Mouse (Mus musculus): ENCODE measurements around the gene P4ha3. TPM values are rescaled to one million over a fixed set of nuclear protein-coding genes. Genes with fewer than 3 reads are reported as not detected.

Gene P4ha3
- total RNA-seq, 1 experiment = 2.0 TPM

DNA sequence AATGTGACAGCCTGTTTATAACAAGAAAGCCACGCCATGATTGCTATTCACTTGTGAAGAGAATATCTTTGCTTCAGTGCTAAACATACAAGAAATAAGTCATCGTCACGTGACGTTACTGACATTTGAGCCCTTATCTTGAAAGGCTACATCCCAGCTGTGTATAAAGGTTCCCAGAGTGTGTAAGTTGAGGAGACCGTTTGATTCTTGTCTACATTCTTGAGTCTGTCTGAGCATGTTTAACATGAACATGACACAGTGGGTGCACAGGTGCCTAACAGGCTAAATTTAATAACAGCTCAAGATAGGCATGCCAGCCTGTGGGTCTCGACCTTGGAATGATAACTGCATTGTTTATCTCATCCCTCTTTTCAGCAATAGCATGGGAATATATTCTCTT, 10.8 kb upstream of the P4ha3 start:
- Histone ChIP-seq H3K27ac (ENCODE audit: insufficient read depth, low read depth, low read length, poor library complexity, severe bottlenecking) (no peak overlapping the region), H3K9me3 (ENCODE audit: control insufficient read depth, insufficient read depth, low read depth, low read length) (no peaks in the 10 kb centered on the region), H3K4me3 (ENCODE audit: insufficient read depth in 1 of 2, low read depth in 1 of 2, low read length in 2 of 2, poor library complexity in 1 of 2, severe bottlenecking in 1 of 2) (no peak overlapping the region), H3K4me1 (ENCODE audit: control insufficient read depth in 2 of 2, insufficient read depth in 2 of 2, low read length in 2 of 2, poor library complexity in 1 of 2) (no peaks in the 10 kb centered on the region), H3K9ac (ENCODE audit: insufficient read depth, low read depth, low read length, poor library complexity, severe bottlenecking) (no peak overlapping the region), H3K36me3 (ENCODE audit: control insufficient read depth, insufficient read depth, low read length, poor library complexity, severe bottlenecking) (no peaks in the 10 kb centered on the region)
- in situ Hi-C loops (cut with MboI; ENCODE audit: low sequenced_read_pairs in 2 of 2, unreplicated experiment in 2 of 2) = no loop called here
- no peak for DNase-seq (ENCODE audit: low read depth, low spot score)
- TF ChIP-seq MAFK (IDR thresholded peaks at IDR 0.05; ENCODE audit: insufficient read depth, low read depth, low read length) = no peak

- H3K9me3 ChIP-seq (ENCODE audit: control insufficient read depth, insufficient read depth, low read depth, low read length) = no peaks in the 10 kb centered on the region
- no peak overlapping the region for H3K9ac ChIP-seq (ENCODE audit: insufficient read depth, low read depth, low read length, poor library complexity, severe bottlenecking)
- no peak for DNase-seq (ENCODE audit: low read depth, low spot score)
- TF ChIP-seq ZNF384 (IDR thresholded peaks at IDR 0.05; ENCODE audit: low read depth, low read length) (peak; percentile 98), ZC3H11A (IDR thresholded peaks at IDR 0.05; ENCODE audit: borderline replicate concordance, low read depth, low read length) (no peak)
- H3K4me3 ChIP-seq (ENCODE audit: insufficient read depth in 1 of 2, low read depth in 1 of 2, low read length in 2 of 2, poor library complexity in 1 of 2, severe bottlenecking in 1 of 2) = no peak overlapping the region
- no peaks in the 10 kb centered on the region for H3K4me1 ChIP-seq (ENCODE audit: control insufficient read depth in 2 of 2, insufficient read depth in 2 of 2, low read length in 2 of 2, poor library complexity in 1 of 2)
- no peaks in the 10 kb centered on the region for H3K36me3 ChIP-seq (ENCODE audit: control insufficient read depth, insufficient read depth, low read length, poor library complexity, severe bottlenecking)
- in situ Hi-C loops (cut with MboI; ENCODE audit: low sequenced_read_pairs in 2 of 2, unreplicated experiment in 2 of 2) = no loop called here
- no peak overlapping the region for H3K27ac ChIP-seq (ENCODE audit: insufficient read depth, low read depth, low read length, poor library complexity, severe bottlenecking)
Observed at GRCm38 (mm10) chr7:100276397-100276796, 8.9 kb upstream of the P4ha3 start.

DNA sequence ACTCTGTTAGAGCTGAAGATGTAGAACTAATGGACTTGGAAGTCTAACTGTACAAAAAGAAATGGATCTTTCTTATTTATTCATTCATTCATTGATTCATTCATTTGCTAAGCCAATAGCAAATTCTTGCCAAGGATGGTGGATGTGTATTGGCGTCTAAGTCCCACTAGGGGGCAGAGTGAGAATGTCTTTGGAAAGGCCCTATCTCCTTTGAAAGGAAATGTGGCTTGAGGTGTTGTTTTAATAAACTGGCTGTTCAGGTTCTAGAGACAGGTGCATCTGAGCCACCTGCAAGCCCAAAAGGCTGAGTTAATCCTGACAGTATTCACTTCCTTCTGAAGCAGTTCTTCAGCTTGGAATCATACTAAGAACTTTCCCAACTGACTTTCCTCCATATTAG, 5.5 kb upstream of the P4ha3 start:
- DNase-seq (ENCODE audit: low read depth, low spot score) = no peak

GRCm38 (mm10) chr7:100281596-100281995, 3.7 kb upstream of the P4ha3 start:
- TF ChIP-seq HCFC1 (IDR thresholded peaks at IDR 0.05; ENCODE audit: borderline replicate concordance, insufficient read depth, low read length) = no peak
- TF ChIP-seq MAFK (IDR thresholded peaks at IDR 0.05; ENCODE audit: insufficient read depth, low read depth, low read length) = no peak
- no peak for TF ChIP-seq ZNF384 (IDR thresholded peaks at IDR 0.05; ENCODE audit: low read depth, low read length)
- TF ChIP-seq CHD2 (IDR thresholded peaks at IDR 0.05; ENCODE audit: low read depth, low read length) = no peak
- TF ChIP-seq ZC3H11A (IDR thresholded peaks at IDR 0.05; ENCODE audit: borderline replicate concordance, low read depth, low read length) = no peak
- Histone ChIP-seq H3K27ac (ENCODE audit: insufficient read depth, low read depth, low read length, poor library complexity, severe bottlenecking) (no peak overlapping the region), H3K9ac (ENCODE audit: insufficient read depth, low read depth, low read length, poor library complexity, severe bottlenecking) (no peak overlapping the region), H3K4me1 (ENCODE audit: control insufficient read depth in 2 of 2, insufficient read depth in 2 of 2, low read length in 2 of 2, poor library complexity in 1 of 2) (no peaks in the 10 kb centered on the region), H3K9me3 (ENCODE audit: control insufficient read depth, insufficient read depth, low read depth, low read length) (no peaks in the 10 kb centered on the region), H3K4me3 (ENCODE audit: insufficient read depth in 1 of 2, low read depth in 1 of 2, low read length in 2 of 2, poor library complexity in 1 of 2, severe bottlenecking in 1 of 2) (no peak overlapping the region), H3K36me3 (ENCODE audit: control insufficient read depth, insufficient read depth, low read length, poor library complexity, severe bottlenecking) (no peaks in the 10 kb centered on the region)
- in situ Hi-C loops (cut with MboI; ENCODE audit: low sequenced_read_pairs in 2 of 2, unreplicated experiment in 2 of 2) = no loop called here
- no peak for DNase-seq (ENCODE audit: low read depth, low spot score)

More for the DNA sequence above, 5.5 kb upstream of the P4ha3 start:
- Histone ChIP-seq H3K27ac (ENCODE audit: insufficient read depth, low read depth, low read length, poor library complexity, severe bottlenecking) (no peak overlapping the region), H3K9ac (ENCODE audit: insufficient read depth, low read depth, low read length, poor library complexity, severe bottlenecking) (no peak overlapping the region), H3K4me3 (ENCODE audit: insufficient read depth in 1 of 2, low read depth in 1 of 2, low read length in 2 of 2, poor library complexity in 1 of 2, severe bottlenecking in 1 of 2) (no peak overlapping the region), H3K4me1 (ENCODE audit: control insufficient read depth in 2 of 2, insufficient read depth in 2 of 2, low read length in 2 of 2, poor library complexity in 1 of 2) (no peaks in the 10 kb centered on the region), H3K36me3 (ENCODE audit: control insufficient read depth, insufficient read depth, low read length, poor library complexity, severe bottlenecking) (no peaks in the 10 kb centered on the region), H3K9me3 (ENCODE audit: control insufficient read depth, insufficient read depth, low read depth, low read length) (no peaks in the 10 kb centered on the region)
- in situ Hi-C loops (cut with MboI; ENCODE audit: low sequenced_read_pairs in 2 of 2, unreplicated experiment in 2 of 2) = no loop called here
- no peak for TF ChIP-seq MAFK (IDR thresholded peaks at IDR 0.05; ENCODE audit: insufficient read depth, low read depth, low read length)
- TF ChIP-seq ZC3H11A (IDR thresholded peaks at IDR 0.05; ENCODE audit: borderline replicate concordance, low read depth, low read length) = peak; percentile 75; the same call in 1 of the 2 replicates
- TF ChIP-seq ZNF384 (IDR thresholded peaks at IDR 0.05; ENCODE audit: low read depth, low read length) = no peak

DNA sequence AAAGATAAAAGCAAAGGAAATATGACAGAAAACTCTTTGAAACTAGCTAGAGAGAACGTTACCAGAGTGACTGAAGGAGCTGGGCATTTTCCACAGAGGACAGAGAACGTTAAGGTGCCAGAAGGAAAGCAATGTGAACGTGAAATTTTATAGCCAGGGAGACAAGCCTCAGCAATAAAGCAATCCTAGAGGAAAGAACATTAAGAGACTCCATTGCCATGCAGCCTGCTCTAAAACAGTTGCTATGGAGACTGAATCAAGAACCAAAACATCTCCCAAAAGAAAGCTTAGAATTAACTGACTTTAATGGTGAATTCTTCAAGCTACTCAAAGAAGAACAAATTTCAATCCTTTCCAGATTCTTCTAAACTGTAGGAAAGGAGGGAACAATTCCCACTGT, 2.0 kb upstream of the P4ha3 start:
- no peak overlapping the region for H3K27ac ChIP-seq (ENCODE audit: insufficient read depth, low read depth, low read length, poor library complexity, severe bottlenecking)
- no peak for TF ChIP-seq MAFK (IDR thresholded peaks at IDR 0.05; ENCODE audit: insufficient read depth, low read depth, low read length)
- no peak for TF ChIP-seq HCFC1 (IDR thresholded peaks at IDR 0.05; ENCODE audit: borderline replicate concordance, insufficient read depth, low read length)
- no peak for TF ChIP-seq ZC3H11A (IDR thresholded peaks at IDR 0.05; ENCODE audit: borderline replicate concordance, low read depth, low read length)
- TF ChIP-seq CHD2 (IDR thresholded peaks at IDR 0.05; ENCODE audit: low read depth, low read length) = no peak
- no peak for TF ChIP-seq ZNF384 (IDR thresholded peaks at IDR 0.05; ENCODE audit: low read depth, low read length)
- no peak overlapping the region for H3K4me3 ChIP-seq (ENCODE audit: insufficient read depth in 1 of 2, low read depth in 1 of 2, low read length in 2 of 2, poor library complexity in 1 of 2, severe bottlenecking in 1 of 2)
- DNase-seq (ENCODE audit: low read depth, low spot score) = no peak
- no peak overlapping the region for H3K9ac ChIP-seq (ENCODE audit: insufficient read depth, low read depth, low read length, poor library complexity, severe bottlenecking)
- no peaks in the 10 kb centered on the region for H3K9me3 ChIP-seq (ENCODE audit: control insufficient read depth, insufficient read depth, low read depth, low read length)
- H3K36me3 ChIP-seq (ENCODE audit: control insufficient read depth, insufficient read depth, low read length, poor library complexity, severe bottlenecking) = no peaks in the 10 kb centered on the region
- in situ Hi-C loops (cut with MboI; ENCODE audit: low sequenced_read_pairs in 2 of 2, unreplicated experiment in 2 of 2) = no loop called here
- no peaks in the 10 kb centered on the region for H3K4me1 ChIP-seq (ENCODE audit: control insufficient read depth in 2 of 2, insufficient read depth in 2 of 2, low read length in 2 of 2, poor library complexity in 1 of 2)
